Mouse (Mus musculus): ENCODE results near the gene Dstyk. TPM values are rescaled to one million over a fixed set of nuclear protein-coding genes. Genes with fewer than 3 reads are reported as not detected.

The Dstyk gene
- total and polyA plus RNA-seq, 2 experiments from 2014 or later, result 6.7 to 37.6 TPM

- H3K4me3 ChIP-seq (ENCODE audit: low read depth, low read length), result no peak overlapping the region
- no peaks in the 10 kb centered on the region for H3K9me3 ChIP-seq (replicated peaks; ENCODE audit: control insufficient read depth, low read length)
- DNase-seq (ENCODE audit: low spot score), result no peak
- TF ChIP-seq EP300 (IDR thresholded peaks at IDR 0.05; ENCODE audit: low read depth) (no peak), CTCF (IDR thresholded peaks at IDR 0.05; ENCODE audit: low read depth) (no peak)
- 0 out of 2 replicates have a peak overlapping the region, but pooled peaks have one; percentile 22 for H3K27ac ChIP-seq (ENCODE audit: low read depth)
- H3K27me3 ChIP-seq (ENCODE audit: control insufficient read depth, insufficient read depth, low read length), result no peaks in the 10 kb centered on the region
- WGBS, result 68% methylated on average over 8 of the region's 8 CpGs
- ATAC-seq (ENCODE audit: insufficient read depth, low read depth), result no peak
- H3K36me3 ChIP-seq (replicated peaks; ENCODE audit: control insufficient read depth, insufficient read depth, low read length), result peaks cover 19% of the 10 kb centered on the region
- no peak overlapping the region for H3K4me2 ChIP-seq (ENCODE audit: low read depth, low read length)
- peaks cover 44% of the 10 kb centered on the region for H3K4me1 ChIP-seq (ENCODE audit: control insufficient read depth, insufficient read depth)
- H3K9ac ChIP-seq (replicated peaks; ENCODE audit: low read depth, low read length), result no peak overlapping the region
Measured at GRCm38 (mm10) chr1:132376211-132377054, 40.9 kb upstream of the Dstyk start.

- TF ChIP-seq CTCF (IDR thresholded peaks at IDR 0.05; ENCODE audit: low read depth), result no peak
- TF ChIP-seq EP300 (IDR thresholded peaks at IDR 0.05; ENCODE audit: low read depth), result no peak
- H3K4me2 ChIP-seq (ENCODE audit: low read depth, low read length), result no peak overlapping the region
- WGBS, result 46% methylated on average over 7 of the region's 7 CpGs
- H3K27me3 ChIP-seq (ENCODE audit: control insufficient read depth, insufficient read depth, low read length), result no peaks in the 10 kb centered on the region
- DNase-seq (ENCODE audit: low spot score), result peak; percentile 9
- H3K4me3 ChIP-seq (ENCODE audit: low read depth, low read length), result no peak overlapping the region
- no peak overlapping the region for H3K9ac ChIP-seq (replicated peaks; ENCODE audit: low read depth, low read length)
- 0 out of 2 replicates have a peak overlapping the region, but pooled peaks have one; percentile 22 for H3K27ac ChIP-seq (ENCODE audit: low read depth)
- H3K4me1 ChIP-seq (ENCODE audit: control insufficient read depth, insufficient read depth), result peaks cover 41% of the 10 kb centered on the region
- H3K9me3 ChIP-seq (replicated peaks; ENCODE audit: control insufficient read depth, low read length), result no peaks in the 10 kb centered on the region
- no peak for ATAC-seq (ENCODE audit: insufficient read depth, low read depth)
- H3K36me3 ChIP-seq (replicated peaks; ENCODE audit: control insufficient read depth, insufficient read depth, low read length), result peaks cover 19% of the 10 kb centered on the region
Measured at GRCm38 (mm10) chr1:132377055-132377365, 40.3 kb upstream of the Dstyk start.

- Histone ChIP-seq H3K4me1 (ENCODE audit: control insufficient read depth, insufficient read depth) (peaks cover 35% of the 10 kb centered on the region), H3K4me3 (ENCODE audit: low read depth, low read length) (no peak overlapping the region), H3K27ac (ENCODE audit: low read depth) (no peak overlapping the region), H3K9ac (replicated peaks; ENCODE audit: low read depth, low read length) (no peak overlapping the region), H3K4me2 (ENCODE audit: low read depth, low read length) (no peak overlapping the region), H3K9me3 (replicated peaks; ENCODE audit: control insufficient read depth, low read length) (no peaks in the 10 kb centered on the region), H3K27me3 (ENCODE audit: control insufficient read depth, insufficient read depth, low read length) (no peaks in the 10 kb centered on the region), H3K36me3 (replicated peaks; ENCODE audit: control insufficient read depth, insufficient read depth, low read length) (peaks cover 19% of the 10 kb centered on the region)
- TF ChIP-seq CTCF (IDR thresholded peaks at IDR 0.05; ENCODE audit: low read depth) (no peak), EP300 (IDR thresholded peaks at IDR 0.05; ENCODE audit: low read depth) (no peak)
- ATAC-seq (ENCODE audit: insufficient read depth, low read depth) (no peak), DNase-seq (ENCODE audit: low spot score) (no peak)
- WGBS, result 83% methylated on average over 3 of the region's 3 CpGs
Measured at GRCm38 (mm10) chr1:132377811-132378210, 39.5 kb upstream of the Dstyk start.

- peaks cover 23% of the 10 kb centered on the region for H3K4me1 ChIP-seq (ENCODE audit: control insufficient read depth, insufficient read depth)
- no peaks in the 10 kb centered on the region for H3K27me3 ChIP-seq (ENCODE audit: control insufficient read depth, insufficient read depth, low read length)
- no peak overlapping the region for H3K4me3 ChIP-seq (ENCODE audit: low read depth, low read length)
- no peak overlapping the region for H3K9ac ChIP-seq (replicated peaks; ENCODE audit: low read depth, low read length)
- ATAC-seq (ENCODE audit: insufficient read depth, low read depth) (no peak), DNase-seq (ENCODE audit: low spot score) (no peak)
- no peaks in the 10 kb centered on the region for H3K9me3 ChIP-seq (replicated peaks; ENCODE audit: control insufficient read depth, low read length)
- H3K4me2 ChIP-seq (ENCODE audit: low read depth, low read length), result no peak overlapping the region
- 81% methylated on average over 27 of the region's 27 CpGs for WGBS
- H3K27ac ChIP-seq (ENCODE audit: low read depth), result no peak overlapping the region
- TF ChIP-seq EP300 (IDR thresholded peaks at IDR 0.05; ENCODE audit: low read depth), result no peak
- TF ChIP-seq CTCF (IDR thresholded peaks at IDR 0.05; ENCODE audit: low read depth), result no peak
- H3K36me3 ChIP-seq (replicated peaks; ENCODE audit: control insufficient read depth, insufficient read depth, low read length), result peaks cover 25% of the 10 kb centered on the region
Measured at GRCm38 (mm10) chr1:132380550-132381100, 36.7 kb upstream of the Dstyk start.

GRCm38 (mm10) chr1:132381929-132382328 is 35.4 kb upstream of the Dstyk start:
- no peaks in the 10 kb centered on the region for H3K27me3 ChIP-seq (ENCODE audit: control insufficient read depth, insufficient read depth, low read length)
- no peak overlapping the region for H3K9ac ChIP-seq (replicated peaks; ENCODE audit: low read depth, low read length)
- peaks cover 15% of the 10 kb centered on the region for H3K4me1 ChIP-seq (ENCODE audit: control insufficient read depth, insufficient read depth)
- no peak overlapping the region for H3K4me2 ChIP-seq (ENCODE audit: low read depth, low read length)
- 67% methylated on average over 10 of the region's 10 CpGs for WGBS
- H3K9me3 ChIP-seq (replicated peaks; ENCODE audit: control insufficient read depth, low read length), result no peaks in the 10 kb centered on the region
- peaks cover 25% of the 10 kb centered on the region for H3K36me3 ChIP-seq (replicated peaks; ENCODE audit: control insufficient read depth, insufficient read depth, low read length)
- TF ChIP-seq EP300 (IDR thresholded peaks at IDR 0.05; ENCODE audit: low read depth) (no peak), CTCF (IDR thresholded peaks at IDR 0.05; ENCODE audit: low read depth) (no peak)
- H3K4me3 ChIP-seq (ENCODE audit: low read depth, low read length), result no peak overlapping the region
- ATAC-seq (ENCODE audit: insufficient read depth, low read depth), result no peak
- no peak overlapping the region for H3K27ac ChIP-seq (ENCODE audit: low read depth)
- DNase-seq (ENCODE audit: low spot score), result no peak

All from heart, postnatal 0 days (tissue).